Mouse (Mus musculus) bone marrow macrophage, adult 2 months (primary cell): ENCODE measurements around the gene C1qbp.

Source experiments
- CTCF ChIP-seq: IDR thresholded peaks from 2 replicates; pipeline ENCODE4 v1.5.1; 2012; ENCODE audit warnings: low read depth, mild to moderate bottlenecking, low read length, moderate library complexity
- POLR2A ChIP-seq: IDR thresholded peaks from 2 replicates; pipeline ENCODE4 v1.6.1; 2012; ENCODE audit warnings: mild to moderate bottlenecking, low read depth, low read length, borderline replicate concordance

GRCm38 (mm10) chr11:71008321-71008720 lies 25.5 kb upstream of the C1qbp start:
- TF ChIP-seq CTCF, result no peak
- no peak for TF ChIP-seq POLR2A
